Mouse (Mus musculus) urinary bladder, postnatal 10 days (tissue): Measurements from ENCODE around the gene Ccdc182.

Experiments
- DNase-seq: peaks from one replicate; pipeline ENCODE4 v3.0.0; 2022; ENCODE audit warnings: low spot score

The Ccdc182 gene

GRCm38 (mm10) chr11:88281428-88282119, 12.3 kb upstream of the Ccdc182 start:
- no peak for DNase-seq

- no peak for DNase-seq
These were observed 11.3 kb upstream of the Ccdc182 start for GRCm38 (mm10) chr11:88282516-88282915.

- no peak for DNase-seq
These were observed 7.8 kb upstream of the Ccdc182 start for GRCm38 (mm10) chr11:88286019-88286418.

- no peak for DNase-seq
These were observed 5.5 kb upstream of the Ccdc182 start for GRCm38 (mm10) chr11:88288400-88288799.

GRCm38 (mm10) chr11:88288805-88289340, 5.0 kb upstream of the Ccdc182 start:
- no peak for DNase-seq

GRCm38 (mm10) chr11:88291245-88291644, 2.6 kb upstream of the Ccdc182 start:
- no peak for DNase-seq

GRCm38 (mm10) chr11:88291688-88292087, 2.2 kb upstream of the Ccdc182 start:
- DNase-seq = no peak

- DNase-seq = no peak
These were observed 494 bp downstream of the Ccdc182 start for GRCm38 (mm10) chr11:88294394-88294710.

- no peak for DNase-seq
These were observed 1.4 kb downstream of the Ccdc182 start for GRCm38 (mm10) chr11:88295298-88295697.

- DNase-seq = no peak
These were observed 3.7 kb downstream of the Ccdc182 start for GRCm38 (mm10) chr11:88297526-88297925.

GRCm38 (mm10) chr11:88299345-88299744, 5.5 kb downstream of the Ccdc182 start:
- no peak for DNase-seq

- DNase-seq = no peak
These were observed 7.8 kb downstream of the Ccdc182 start for GRCm38 (mm10) chr11:88301619-88302018.

GRCm38 (mm10) chr11:88305759-88306158, 11.9 kb downstream of the Ccdc182 start:
- no peak for DNase-seq

GRCm38 (mm10) chr11:88307616-88308543, 14.0 kb downstream of the Ccdc182 start:
- no peak for DNase-seq

GRCm38 (mm10) chr11:88309059-88309700, 15.3 kb downstream of the Ccdc182 start:
- DNase-seq = no peak

GRCm38 (mm10) chr11:88310773-88311172, 16.9 kb downstream of the Ccdc182 start:
- no peak for DNase-seq

- no peak for DNase-seq
These were observed 17.7 kb downstream of the Ccdc182 start for GRCm38 (mm10) chr11:88311606-88312005.

GRCm38 (mm10) chr11:88313512-88313911, 19.7 kb downstream of the Ccdc182 start:
- no peak for DNase-seq

- DNase-seq = no peak
These were observed 20.6 kb downstream of the Ccdc182 start for GRCm38 (mm10) chr11:88314471-88314870.

- no peak for DNase-seq
These were observed 21.5 kb downstream of the Ccdc182 start for GRCm38 (mm10) chr11:88315393-88315792.

GRCm38 (mm10) chr11:88318850-88319249, 25.0 kb downstream of the Ccdc182 start:
- no peak for DNase-seq

GRCm38 (mm10) chr11:88327016-88327415, 33.2 kb downstream of the Ccdc182 start:
- DNase-seq = no peak
